In the genomic region with DNA sequence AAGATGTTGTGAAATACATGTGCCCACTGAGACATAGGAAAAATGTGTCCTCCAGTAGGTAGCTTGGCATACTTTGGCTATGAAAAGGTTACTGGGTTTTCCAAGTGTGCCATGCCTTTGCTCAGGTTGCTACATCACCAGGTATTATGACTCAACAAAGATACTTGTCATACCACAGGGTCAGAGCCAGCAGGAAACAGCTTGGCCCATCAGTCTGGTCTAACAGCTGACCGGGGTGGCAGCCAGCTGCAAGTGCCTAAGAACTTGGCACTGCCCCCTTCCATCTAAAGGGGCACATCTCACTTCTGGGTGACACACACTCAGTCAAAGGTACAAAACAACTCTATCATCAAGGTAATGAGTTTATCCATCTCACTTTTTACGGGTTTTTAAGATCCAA, we compare ENCODE assay signal across 24 mouse cellular contexts. TPM values are rescaled to one million over a fixed set of nuclear protein-coding genes. Genes with fewer than 3 reads are reported as not detected.
"Had no signal": no experiment of that assay in that cellular context is flagged by ENCODE, and none has a peak within 500 bp of the region (broad histone marks: within the 10 kb centered on the region; RNA-seq: fewer than 3 reads in every experiment).

No protein-coding gene starts in this region.

- DNase-seq: kidney, adult 8-10 months; kidney, postnatal 36 days; layer of hippocampus, adult 9-11 months; layer of hippocampus, postnatal 36 days; midbrain, embryonic 14.5 days; right cerebral cortex, postnatal 14 days; thymus, adult 18-20 months; thymus, postnatal 25 days had no signal

RNA-seq across cellular contexts. Expression of gene Akap4, which starts 0.7 kb away (rescaled TPM):
- total RNA-seq: layer of hippocampus, adult 18-20 months; layer of hippocampus, postnatal 36 days; left cerebral cortex, adult 8-10 months; left cerebral cortex, postnatal 25 days; megakaryocyte, adult 5-6 weeks had no signal
- polyA plus RNA-seq: intestine, postnatal 0 days; kidney, postnatal 0 days; limb, embryonic 11.5 days; limb, embryonic 15.5 days; liver, embryonic 12.5 days; liver, embryonic 16.5 days; lung, embryonic 16.5 days; midbrain, embryonic 10.5 days; midbrain, embryonic 14.5 days; myocyte; neural tube, embryonic 13.5 days; spleen, adult 2 months; stomach, embryonic 16.5 days had no signal

RNA-seq across cellular contexts. Expression of gene Ccnb3, which starts 26.6 kb away (rescaled TPM):
- total RNA-seq: layer of hippocampus, adult 18-20 months; layer of hippocampus, postnatal 36 days; left cerebral cortex, adult 8-10 months; left cerebral cortex, postnatal 25 days; megakaryocyte, adult 5-6 weeks had no signal
- polyA plus RNA-seq: intestine, postnatal 0 days; kidney, postnatal 0 days; liver, embryonic 12.5 days; liver, embryonic 16.5 days; lung, embryonic 16.5 days; midbrain, embryonic 14.5 days; myocyte; neural tube, embryonic 13.5 days; spleen, adult 2 months had no signal
